8 mouse cellular contexts compared by ENCODE assay signal in the genomic region with DNA sequence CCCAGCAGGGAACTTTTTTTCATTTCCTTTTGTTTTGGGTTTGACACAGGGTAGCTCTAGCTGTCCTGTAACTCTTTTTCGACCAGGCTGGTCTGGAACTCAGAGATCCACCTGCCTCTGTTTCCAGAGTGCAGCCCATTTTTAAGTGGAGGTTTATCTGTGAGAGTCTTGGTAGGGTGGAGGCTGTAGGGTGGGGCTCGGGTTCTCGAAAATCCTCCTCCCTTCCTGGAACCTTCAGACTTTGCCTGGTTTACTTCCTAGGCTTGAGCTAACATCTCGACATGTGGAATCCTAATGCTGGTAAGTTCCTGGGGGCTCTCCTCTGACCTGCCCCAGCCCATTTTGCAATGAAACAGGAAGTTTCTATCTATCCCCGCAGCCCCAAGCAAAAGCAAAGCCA. TPM values are rescaled to one million over a fixed set of nuclear protein-coding genes. Genes with fewer than 3 reads are reported as not detected.
DNase-seq lines count a peak whose midpoint lies in the region; ATAC-seq and TF ChIP-seq lines count a peak whose summit lies in the region.

No protein-coding gene starts in this region.

- ATAC-seq in lung, embryonic 16.5 days (ENCODE audit: low read depth) = no peak
- ATAC-seq in embryonic facial prominence, embryonic 15.5 days (ENCODE audit: insufficient number of reproducible peaks, low FRiP score, low TSS enrichment, low read depth) = no peak
- 0 out of 2 replicates have a peak, but pooled peaks have one; percentile 6 for ATAC-seq in intestine, postnatal 0 days
- no peak for ATAC-seq in neural tube, embryonic 15.5 days (ENCODE audit: low FRiP score)

- 47% methylated on average over 5 of the region's 5 CpGs for WGBS in lung, embryonic 16.5 days
- 60% methylated on average over 5 of the region's 5 CpGs for WGBS in embryonic facial prominence, embryonic 15.5 days
- 36% methylated on average over 5 of the region's 5 CpGs for WGBS in intestine, postnatal 0 days
- 73% methylated on average over 5 of the region's 5 CpGs for WGBS in neural tube, embryonic 15.5 days

- H3K4me1 ChIP-seq in lung, embryonic 16.5 days (replicated peaks; ENCODE audit: control insufficient read depth, insufficient read depth, low read length) = peaks cover 7% of the 10 kb centered on the region
- H3K4me1 ChIP-seq in embryonic facial prominence, embryonic 15.5 days = peaks cover 19% of the 10 kb centered on the region
- no peaks in the 10 kb centered on the region for H3K4me1 ChIP-seq in intestine, postnatal 0 days (replicated peaks; ENCODE audit: control insufficient read depth, insufficient read depth, low read length)
- H3K4me1 ChIP-seq in neural tube, embryonic 15.5 days = peaks cover 19% of the 10 kb centered on the region

- no peaks in the 10 kb centered on the region for H3K36me3 ChIP-seq in lung, embryonic 16.5 days (ENCODE audit: control insufficient read depth, insufficient read depth, low read length)
- H3K36me3 ChIP-seq in embryonic facial prominence, embryonic 15.5 days = peaks cover 8% of the 10 kb centered on the region
- H3K36me3 ChIP-seq in intestine, postnatal 0 days (ENCODE audit: control insufficient read depth, insufficient read depth) = peaks cover 14% of the 10 kb centered on the region; the same call in 1 of the 2 replicates
- no peaks in the 10 kb centered on the region; the same call in 1 of the 2 replicates for H3K36me3 ChIP-seq in neural tube, embryonic 15.5 days

- TF ChIP-seq CTCF in intestine, postnatal 0 days (IDR thresholded peaks at IDR 0.05; ENCODE audit: low read depth) = no peak

- no peak overlapping the region for H3K9ac ChIP-seq in lung, embryonic 16.5 days (ENCODE audit: low read length)
- no peak overlapping the region for H3K9ac ChIP-seq in embryonic facial prominence, embryonic 15.5 days
- 0 out of 2 replicates have a peak overlapping the region, but pooled peaks have one; percentile 4 for H3K9ac ChIP-seq in intestine, postnatal 0 days (ENCODE audit: low read depth, low read length)
- no peak overlapping the region for H3K9ac ChIP-seq in neural tube, embryonic 15.5 days (replicated peaks)

- no peaks in the 10 kb centered on the region for H3K9me3 ChIP-seq in lung, embryonic 16.5 days (ENCODE audit: control insufficient read depth, low read length)
- no peaks in the 10 kb centered on the region for H3K9me3 ChIP-seq in embryonic facial prominence, embryonic 15.5 days (replicated peaks)
- no peaks in the 10 kb centered on the region for H3K9me3 ChIP-seq in intestine, postnatal 0 days (ENCODE audit: control insufficient read depth)
- H3K9me3 ChIP-seq in neural tube, embryonic 15.5 days (replicated peaks) = no peaks in the 10 kb centered on the region

- H3K27me3 ChIP-seq in lung, embryonic 16.5 days (ENCODE audit: control insufficient read depth, insufficient read depth, low read depth, low read length) = no peaks in the 10 kb centered on the region
- no peaks in the 10 kb centered on the region for H3K27me3 ChIP-seq in embryonic facial prominence, embryonic 15.5 days
- H3K27me3 ChIP-seq in intestine, postnatal 0 days (replicated peaks; ENCODE audit: control insufficient read depth, insufficient read depth, low read length) = no peaks in the 10 kb centered on the region
- no peaks in the 10 kb centered on the region for H3K27me3 ChIP-seq in neural tube, embryonic 15.5 days (replicated peaks)

- intact Hi-C loops in left cerebral cortex, postnatal 4 days (cut with DNase I) = no loop called here

- no peak for DNase-seq in lung, postnatal 25 days (ENCODE audit: low spot score)
- no peak for DNase-seq in embryo, embryonic 11 days
- DNase-seq in left cerebral cortex, postnatal 4 days = no peak
- no peak for DNase-seq in cerebellum, adult 11 months

- no peak overlapping the region for H3K27ac ChIP-seq in lung, embryonic 16.5 days (ENCODE audit: low read length)
- H3K27ac ChIP-seq in embryonic facial prominence, embryonic 15.5 days (replicated peaks) = no peak overlapping the region
- H3K27ac ChIP-seq in intestine, postnatal 0 days (ENCODE audit: low read depth, low read length) = peak overlapping the region; percentile 10; the same call in 1 of the 2 replicates
- no peak overlapping the region for H3K27ac ChIP-seq in neural tube, embryonic 15.5 days (replicated peaks)

- H3K4me2 ChIP-seq in lung, embryonic 16.5 days (ENCODE audit: low read depth, low read length) = peak overlapping the region; percentile 71
- H3K4me2 ChIP-seq in embryonic facial prominence, embryonic 15.5 days (replicated peaks) = peak overlapping the region; percentile 56
- peak overlapping the region; percentile 66 for H3K4me2 ChIP-seq in intestine, postnatal 0 days (replicated peaks; ENCODE audit: low read depth)
- H3K4me2 ChIP-seq in neural tube, embryonic 15.5 days = peak overlapping the region; percentile 58

- peak overlapping the region; percentile 57 for H3K4me3 ChIP-seq in lung, embryonic 16.5 days (ENCODE audit: low read length)
- H3K4me3 ChIP-seq in embryonic facial prominence, embryonic 15.5 days (replicated peaks) = peak overlapping the region; percentile 51
- H3K4me3 ChIP-seq in intestine, postnatal 0 days (ENCODE audit: low read depth, low read length) = peak overlapping the region; percentile 60
- 0 out of 2 replicates have a peak overlapping the region, but pooled peaks have one; percentile 45 for H3K4me3 ChIP-seq in neural tube, embryonic 15.5 days (replicated peaks)

RNA-seq across cellular contexts. Expression of gene Prr13, which starts 1.0 kb away (rescaled TPM):
- polyA plus RNA-seq in lung, embryonic 16.5 days (2015; fragmentation: Nextera tagmentation; extraction: Ambion mirVana) = 89.8 and 91.7 TPM in 2 replicates
- polyA plus RNA-seq in embryonic facial prominence, embryonic 15.5 days (2015; fragmentation: Nextera tagmentation; extraction: Ambion mirVana) = 89.4 and 93.7 TPM in 2 replicates
- 394 and 398 TPM in 2 replicates for polyA plus RNA-seq in intestine, postnatal 0 days (2015; fragmentation: Nextera tagmentation; extraction: Ambion mirVana)
- 80.9 and 87.7 TPM in 2 replicates for polyA plus RNA-seq in neural tube, embryonic 15.5 days (2015; fragmentation: Nextera tagmentation; extraction: Ambion mirVana)
- total RNA-seq in left cerebral cortex, postnatal 4 days (2021) = 10 to 100 TPM; 18.6 to 20.0 TPM

RNA-seq across cellular contexts. Expression of gene Pcbp2, which starts 10.5 kb away (rescaled TPM):
- polyA plus RNA-seq in lung, embryonic 16.5 days (2015; fragmentation: Nextera tagmentation; extraction: Ambion mirVana) = 199 and 204 TPM in 2 replicates
- 223 and 231 TPM in 2 replicates for polyA plus RNA-seq in embryonic facial prominence, embryonic 15.5 days (2015; fragmentation: Nextera tagmentation; extraction: Ambion mirVana)
- polyA plus RNA-seq in intestine, postnatal 0 days (2015; fragmentation: Nextera tagmentation; extraction: Ambion mirVana) = 109 and 115 TPM in 2 replicates
- polyA plus RNA-seq in neural tube, embryonic 15.5 days (2015; fragmentation: Nextera tagmentation; extraction: Ambion mirVana) = 117 and 143 TPM in 2 replicates
- total RNA-seq in left cerebral cortex, postnatal 4 days (2021) = 100 to 1,000 TPM; 546 to 548 TPM

RNA-seq across cellular contexts. Expression of gene Amhr2, which starts 14.7 kb away (rescaled TPM):
- polyA plus RNA-seq in lung, embryonic 16.5 days (2015; fragmentation: Nextera tagmentation; extraction: Ambion mirVana) = 1.5 TPM in 2 replicates
- 0.59 and 0.75 TPM in 2 replicates for polyA plus RNA-seq in embryonic facial prominence, embryonic 15.5 days (2015; fragmentation: Nextera tagmentation; extraction: Ambion mirVana)
- polyA plus RNA-seq in intestine, postnatal 0 days (2015; fragmentation: Nextera tagmentation; extraction: Ambion mirVana) = 0.35 and 0.50 TPM in 2 replicates
- 0.83 and 1.1 TPM in 2 replicates for polyA plus RNA-seq in neural tube, embryonic 15.5 days (2015; fragmentation: Nextera tagmentation; extraction: Ambion mirVana)
- 1 to 10 TPM in 1 of 2 experiments, under 1 TPM in 1; 0.93 to 1.4 TPM for total RNA-seq in left cerebral cortex, postnatal 4 days (2021)

RNA-seq across cellular contexts. Expression of gene Gm10337, which starts 43.7 kb away (rescaled TPM):
- not detected in 2 replicates for polyA plus RNA-seq in lung, embryonic 16.5 days (2015; fragmentation: Nextera tagmentation; extraction: Ambion mirVana)
- polyA plus RNA-seq in embryonic facial prominence, embryonic 15.5 days (2015; fragmentation: Nextera tagmentation; extraction: Ambion mirVana) = 5.1 TPM in 1 of 2 replicates, not detected in the other
- polyA plus RNA-seq in intestine, postnatal 0 days (2015; fragmentation: Nextera tagmentation; extraction: Ambion mirVana) = 3.5 TPM in 1 of 2 replicates, not detected in the other
- 6.2 and 6.4 TPM in 2 replicates for polyA plus RNA-seq in neural tube, embryonic 15.5 days (2015; fragmentation: Nextera tagmentation; extraction: Ambion mirVana)
- not detected for total RNA-seq in left cerebral cortex, postnatal 4 days (2021)

RNA-seq across cellular contexts. Expression of gene Sp1, which starts 53.9 kb away (rescaled TPM):
- 10.8 and 11.2 TPM in 2 replicates for polyA plus RNA-seq in lung, embryonic 16.5 days (2015; fragmentation: Nextera tagmentation; extraction: Ambion mirVana)
- polyA plus RNA-seq in embryonic facial prominence, embryonic 15.5 days (2015; fragmentation: Nextera tagmentation; extraction: Ambion mirVana) = 10.0 and 11.8 TPM in 2 replicates
- 5.6 and 5.8 TPM in 2 replicates for polyA plus RNA-seq in intestine, postnatal 0 days (2015; fragmentation: Nextera tagmentation; extraction: Ambion mirVana)
- 3.0 and 3.9 TPM in 2 replicates for polyA plus RNA-seq in neural tube, embryonic 15.5 days (2015; fragmentation: Nextera tagmentation; extraction: Ambion mirVana)
- total RNA-seq in left cerebral cortex, postnatal 4 days (2021) = 10 to 100 TPM; 30.5 to 35.0 TPM
